Mouse (Mus musculus): ENCODE data around the gene Hmcn1. TPM values are rescaled to one million over a fixed set of nuclear protein-coding genes. Genes with fewer than 3 reads are reported as not detected.

Gene Hmcn1
- total RNA-seq, 2 experiments from 2014 or later, result 12.3 to 20.5 TPM

DNA sequence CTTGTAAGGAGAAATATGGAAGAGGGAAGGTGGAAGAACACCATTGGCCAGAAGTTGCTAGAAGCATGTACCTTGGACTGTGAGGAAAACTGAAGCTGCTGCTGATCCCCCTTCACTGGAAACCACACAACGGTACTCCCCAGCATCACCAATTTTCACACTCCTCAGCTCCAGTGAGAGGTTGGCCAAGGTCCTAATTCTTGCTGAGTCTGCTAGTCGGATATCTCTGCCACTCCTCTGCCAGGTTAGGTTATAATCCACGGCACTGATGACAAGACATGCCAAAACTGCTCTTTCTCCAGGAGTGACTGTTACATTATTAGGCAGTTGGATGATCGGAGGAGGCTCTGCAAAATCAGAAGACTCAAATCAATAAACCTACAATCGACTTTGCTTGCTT is 194.6 kb downstream of the Hmcn1 start:
- DNase-seq (ENCODE audit: low spot score in 2 of 2), result no peak

DNA sequence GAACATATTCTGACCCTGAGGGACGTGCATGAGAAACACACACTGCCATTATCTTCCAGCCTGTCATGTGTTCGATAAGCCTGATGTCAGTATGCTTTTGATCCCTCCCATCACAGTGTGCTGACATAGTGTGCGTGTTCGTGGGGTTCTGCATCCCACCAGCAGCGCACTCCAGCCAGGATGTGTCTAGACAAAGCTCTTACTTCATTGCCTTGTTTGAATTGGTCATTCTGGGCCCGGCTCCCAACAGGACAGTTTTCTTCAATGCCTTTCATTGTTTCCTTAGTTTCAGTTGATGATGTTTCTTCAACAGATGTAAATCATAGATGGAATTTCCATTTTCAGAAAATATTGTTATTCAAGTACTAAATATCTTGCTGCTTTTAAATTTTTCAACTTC is 206.5 kb downstream of the Hmcn1 start:
- DNase-seq (ENCODE audit: low spot score in 2 of 2), result no peak

DNA sequence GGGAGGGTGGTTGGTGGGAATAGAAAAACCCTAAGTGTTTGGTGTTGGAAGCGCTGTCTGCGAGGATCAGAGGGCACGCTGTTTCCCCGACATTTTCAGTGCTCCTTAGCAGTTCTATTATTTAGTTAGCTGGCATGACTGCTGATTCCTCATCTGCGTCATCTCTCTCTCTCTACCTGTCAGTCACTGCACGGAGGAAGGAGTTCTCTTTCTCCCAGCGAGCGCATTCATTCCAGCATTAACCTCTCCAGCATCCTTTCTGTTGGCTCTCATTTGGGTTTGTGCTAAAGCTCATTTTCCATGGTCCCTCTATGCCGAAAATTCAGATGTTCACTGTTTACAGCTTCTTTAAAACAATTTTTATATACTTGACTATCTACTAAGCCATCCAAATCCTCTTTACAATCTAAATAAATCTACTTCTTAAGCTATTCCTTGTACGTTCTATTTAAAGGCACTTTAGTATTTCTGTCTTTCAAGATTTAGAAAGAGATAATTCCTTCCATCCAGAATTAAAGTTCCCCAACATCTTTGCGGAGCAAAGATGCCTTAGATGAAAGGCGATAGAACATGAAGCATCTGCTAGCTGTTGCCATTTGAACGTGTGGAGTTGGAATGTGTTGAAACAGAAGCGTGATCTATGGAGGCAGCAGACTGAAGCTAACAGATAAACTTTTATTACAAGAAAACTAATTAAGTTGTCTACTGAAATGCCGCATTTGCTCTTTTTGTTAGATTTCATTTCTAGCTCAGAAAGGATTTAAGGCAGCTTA is 210.0 kb downstream of the Hmcn1 start:
- no peak for DNase-seq (ENCODE audit: low spot score in 2 of 2)

DNA sequence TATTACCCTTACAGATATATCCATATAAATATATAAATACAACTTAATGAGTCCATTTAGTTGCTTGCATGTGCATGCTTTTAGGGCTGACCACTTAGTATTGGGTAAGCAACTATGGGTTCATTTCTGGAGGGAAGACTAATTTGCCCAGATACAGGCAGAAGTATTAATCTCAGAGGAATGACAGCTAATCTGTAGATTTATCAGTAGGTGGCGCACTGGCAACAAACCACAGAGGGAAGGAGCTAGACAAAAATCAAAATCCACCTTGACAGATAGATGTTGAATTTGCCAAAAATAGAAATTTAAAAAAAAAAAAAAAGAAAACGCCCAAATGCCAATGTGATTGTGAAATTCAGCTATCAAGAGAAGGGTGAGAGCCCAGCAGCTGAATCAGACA is 213.3 kb downstream of the Hmcn1 start:
- no peak for DNase-seq (ENCODE audit: low spot score in 2 of 2)

DNA sequence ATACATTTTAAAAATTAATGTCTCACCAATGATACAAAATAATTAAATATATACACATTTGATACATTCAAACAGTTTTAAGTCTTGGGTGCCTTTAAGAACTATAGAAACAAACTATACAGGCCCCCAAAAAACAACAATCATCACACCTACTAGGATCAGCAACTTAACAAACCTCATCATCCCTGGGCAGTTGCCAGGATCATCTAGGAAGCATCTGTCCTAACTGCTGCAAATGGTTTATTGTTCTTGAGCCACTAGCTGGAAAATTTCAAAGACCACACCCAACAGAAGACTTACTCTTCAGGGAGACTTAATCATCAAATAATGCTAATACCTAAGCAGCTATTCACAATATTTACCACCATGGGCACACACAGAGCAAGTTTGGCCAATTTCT is 216.5 kb downstream of the Hmcn1 start:
- DNase-seq (ENCODE audit: low spot score in 2 of 2), result no peak

DNA sequence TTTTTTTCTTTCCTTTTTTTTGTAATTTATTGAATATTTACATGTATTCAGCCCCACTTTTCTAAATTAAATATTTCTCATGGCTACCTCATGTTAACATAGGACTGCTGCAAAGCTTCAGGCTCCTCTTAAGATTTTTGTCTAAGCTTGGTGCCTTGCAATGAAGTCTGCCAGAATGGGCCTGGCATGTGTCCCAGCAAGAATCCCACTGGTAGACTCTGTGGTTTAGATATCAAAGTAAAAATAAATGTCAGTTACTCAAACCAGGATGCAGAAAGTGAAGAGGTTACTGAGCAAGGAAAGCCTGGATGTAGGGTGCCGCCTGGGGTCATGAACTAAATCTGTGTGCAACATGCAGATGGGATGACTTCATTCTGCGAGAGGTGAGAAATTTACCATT is 217.5 kb downstream of the Hmcn1 start:
- no peak for DNase-seq (ENCODE audit: low spot score in 2 of 2)

DNA sequence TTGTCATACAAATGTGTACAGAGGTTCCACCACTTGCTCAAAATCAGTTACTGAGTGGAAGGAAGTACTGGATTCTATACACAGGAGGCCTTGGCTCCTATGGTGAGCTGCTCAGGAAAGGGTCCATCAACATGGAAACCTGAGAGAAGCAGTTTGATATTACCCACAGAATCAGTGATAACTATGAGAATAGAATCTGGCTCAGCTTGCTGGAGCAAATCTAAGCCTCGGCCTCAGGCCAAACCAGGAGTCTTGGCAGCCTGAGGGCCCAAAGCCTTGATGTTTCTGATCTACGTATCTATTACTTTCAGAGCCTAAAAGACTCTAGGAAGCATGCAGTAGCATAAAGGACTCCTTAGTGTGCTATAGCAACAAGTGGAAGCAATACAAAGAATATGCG is 220.3 kb downstream of the Hmcn1 start:
- no peak for DNase-seq (ENCODE audit: low spot score in 2 of 2)

DNA sequence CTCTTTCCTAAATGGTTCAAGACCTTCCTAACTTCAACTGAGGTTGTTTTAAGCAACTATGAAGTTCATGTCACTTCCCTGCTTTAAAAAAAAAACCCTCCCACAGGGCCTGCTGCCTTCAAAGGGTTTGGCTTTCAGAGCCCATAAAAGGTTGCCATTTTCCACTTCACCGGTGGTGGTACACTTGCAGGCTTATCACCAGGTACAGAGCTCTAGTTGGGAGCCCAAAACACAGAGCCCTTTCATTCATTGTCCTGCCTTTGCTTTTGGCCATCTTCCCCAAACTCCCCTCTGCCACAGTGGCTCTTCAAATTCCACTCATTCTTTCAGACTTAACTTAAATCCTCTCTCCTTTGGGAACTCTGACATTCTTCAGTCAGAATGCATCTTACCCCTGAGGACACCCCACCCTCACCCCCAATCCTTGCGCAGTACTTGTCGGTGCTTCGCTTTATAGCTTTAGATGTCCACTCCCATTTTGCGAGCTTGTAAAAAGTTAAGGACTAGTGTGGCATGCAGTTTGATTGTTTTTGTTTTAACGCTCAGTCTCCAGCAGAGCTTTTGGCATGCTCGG is 222.2 kb downstream of the Hmcn1 start:
- DNase-seq (ENCODE audit: low spot score in 2 of 2), result no peak

DNA sequence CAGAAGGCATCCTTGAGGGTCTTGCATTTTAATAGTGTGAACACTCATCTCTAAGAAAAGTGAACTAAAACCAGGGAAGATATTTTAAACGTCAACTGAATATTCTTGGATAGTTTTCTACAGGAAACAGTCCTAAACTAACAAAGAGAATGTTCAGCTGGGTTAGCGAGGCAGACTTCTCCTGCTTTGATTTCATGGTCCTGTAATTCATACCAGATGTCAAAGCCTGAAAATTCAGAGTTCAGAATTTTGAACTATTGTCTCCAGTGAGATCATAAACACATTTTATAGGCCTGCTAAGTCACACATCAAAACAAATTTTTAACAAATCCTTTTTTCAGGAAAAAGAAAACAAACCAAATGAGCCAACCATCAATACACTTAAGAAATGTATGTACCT is 223.4 kb downstream of the Hmcn1 start:
- DNase-seq (ENCODE audit: low spot score in 2 of 2), result no peak

DNA sequence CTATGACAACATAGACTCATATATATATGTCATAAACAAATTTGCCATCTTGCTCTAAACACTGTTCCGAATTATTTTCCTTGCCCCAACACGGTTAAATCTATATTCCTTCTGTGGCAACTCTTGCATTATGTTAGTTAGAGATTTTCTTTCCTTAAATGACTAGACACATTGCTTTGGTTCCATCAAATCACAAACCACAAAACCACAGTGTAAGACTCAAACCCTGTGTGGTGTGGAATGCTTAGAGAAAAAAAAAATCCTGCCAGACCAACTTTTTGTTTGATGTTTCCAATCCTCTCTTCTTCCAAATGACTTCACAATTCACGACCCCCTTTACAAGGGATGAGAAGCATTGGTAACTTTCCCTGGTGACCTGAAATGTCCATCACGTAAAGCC is 231.6 kb downstream of the Hmcn1 start:
- DNase-seq (ENCODE audit: low spot score in 2 of 2), result no peak

DNA sequence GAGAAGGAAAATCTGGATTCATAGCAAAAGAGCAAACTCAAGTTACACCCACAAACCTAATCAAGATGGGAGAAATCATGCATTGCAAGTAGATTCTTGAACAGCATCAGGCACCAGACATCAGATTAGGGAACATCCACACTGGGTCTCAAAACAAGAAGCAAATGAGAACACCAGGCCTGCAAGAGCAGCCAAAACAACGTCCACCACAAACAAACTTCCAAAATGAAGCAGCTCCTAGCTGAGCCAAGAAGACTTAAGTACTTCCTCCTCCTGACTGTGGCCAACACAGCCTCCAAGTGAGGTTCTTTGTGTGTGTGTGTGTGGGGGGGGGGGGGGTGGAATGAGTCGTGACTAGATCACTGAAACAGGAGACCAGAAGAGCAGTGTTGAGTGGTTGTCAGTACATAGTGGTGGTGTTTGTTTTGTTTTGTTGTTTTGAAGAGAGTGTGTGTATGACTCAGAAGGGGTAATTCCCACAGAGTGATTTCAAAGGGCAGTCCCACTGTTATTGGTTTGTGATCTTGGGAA is 232.4 kb downstream of the Hmcn1 start:
- DNase-seq (ENCODE audit: low spot score in 2 of 2), result no peak

DNA sequence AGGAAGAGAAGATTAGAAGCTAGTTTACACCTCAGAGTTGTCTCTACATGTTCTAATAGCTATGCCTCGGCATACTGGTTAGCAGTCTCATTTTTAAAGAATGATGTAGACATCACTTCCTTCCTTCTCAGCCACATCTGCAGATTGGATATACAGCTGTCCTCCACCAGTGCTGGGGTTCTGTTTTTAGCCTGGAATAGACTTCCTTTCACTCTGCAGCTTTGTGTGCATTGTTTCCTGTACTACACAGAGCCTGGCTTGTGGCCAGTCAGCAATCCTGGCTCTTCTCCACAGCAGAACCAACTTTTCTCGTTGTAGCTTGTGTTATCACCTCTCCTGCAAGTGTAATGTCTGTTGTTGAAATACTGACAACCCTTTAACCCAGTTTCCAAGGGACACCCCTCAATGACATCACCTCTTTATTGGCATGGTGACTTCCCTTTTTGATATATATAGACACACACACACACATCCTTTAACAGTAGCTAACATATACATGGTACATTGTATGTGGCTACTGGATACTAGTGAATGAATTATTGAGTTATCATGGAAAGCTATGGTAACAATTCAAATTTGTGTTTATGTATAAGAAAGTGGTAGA is 233.7 kb downstream of the Hmcn1 start:
- DNase-seq (ENCODE audit: low spot score in 2 of 2), result no peak

DNA sequence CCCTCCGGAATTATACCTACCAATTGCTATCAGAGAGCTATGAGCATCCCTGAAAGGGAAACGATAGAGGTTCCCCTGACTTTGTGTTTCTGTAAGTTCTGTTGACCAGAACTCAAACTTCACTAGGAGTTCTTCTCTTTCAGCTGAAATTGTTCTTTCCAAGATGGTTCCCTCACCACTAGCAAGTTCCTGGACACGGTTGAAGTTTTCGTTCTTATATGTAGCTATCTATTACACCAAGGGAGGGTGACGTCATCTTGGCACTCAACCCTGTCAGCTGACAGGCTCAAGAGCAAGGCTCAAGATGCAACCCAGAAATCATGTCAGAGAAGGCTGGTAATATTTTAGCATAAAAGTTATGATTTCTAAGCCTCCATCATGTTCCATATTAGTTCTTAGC is 239.3 kb downstream of the Hmcn1 start:
- no peak for DNase-seq (ENCODE audit: low spot score in 2 of 2)

DNA sequence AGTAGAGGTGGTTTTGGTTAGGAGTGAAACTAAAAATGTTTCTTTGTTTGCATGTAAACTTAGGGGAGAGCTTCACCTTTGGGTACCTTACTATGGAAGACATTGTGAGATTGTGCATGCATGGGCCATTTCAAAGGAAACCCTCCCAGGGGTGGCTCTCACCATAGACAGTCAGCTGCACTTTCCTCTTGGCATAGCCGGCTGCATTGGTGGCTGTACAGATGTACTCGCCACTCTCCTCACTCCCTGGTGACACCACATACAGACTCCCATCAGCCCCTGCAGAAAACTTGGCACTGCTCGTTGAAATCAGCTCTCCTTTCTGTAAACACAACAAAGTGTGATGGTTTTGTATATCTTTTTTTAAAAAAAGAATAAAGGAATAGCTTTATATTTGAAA is 244.5 kb downstream of the Hmcn1 start:
- no peak for DNase-seq (ENCODE audit: low spot score in 2 of 2)

DNA sequence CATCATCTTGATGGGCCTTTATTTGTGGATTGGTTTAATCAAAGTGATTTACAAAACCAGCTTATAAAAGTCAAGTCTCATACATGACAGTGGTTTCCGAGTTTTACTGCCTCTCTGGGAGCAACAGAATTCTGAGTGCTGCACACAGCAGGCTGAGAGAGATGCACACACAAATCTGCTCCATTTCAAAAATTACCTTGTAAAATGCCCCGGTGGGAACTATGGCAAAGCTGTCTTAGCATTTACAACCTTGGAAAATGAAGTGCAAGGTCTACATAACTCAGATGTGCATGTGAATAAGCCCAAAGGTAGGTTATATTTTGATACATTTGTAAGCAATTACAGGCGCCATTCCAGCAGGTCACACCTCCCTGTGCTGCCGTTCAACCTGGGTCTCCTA is 245.5 kb downstream of the Hmcn1 start:
- no peak for DNase-seq (ENCODE audit: low spot score in 2 of 2)

DNA sequence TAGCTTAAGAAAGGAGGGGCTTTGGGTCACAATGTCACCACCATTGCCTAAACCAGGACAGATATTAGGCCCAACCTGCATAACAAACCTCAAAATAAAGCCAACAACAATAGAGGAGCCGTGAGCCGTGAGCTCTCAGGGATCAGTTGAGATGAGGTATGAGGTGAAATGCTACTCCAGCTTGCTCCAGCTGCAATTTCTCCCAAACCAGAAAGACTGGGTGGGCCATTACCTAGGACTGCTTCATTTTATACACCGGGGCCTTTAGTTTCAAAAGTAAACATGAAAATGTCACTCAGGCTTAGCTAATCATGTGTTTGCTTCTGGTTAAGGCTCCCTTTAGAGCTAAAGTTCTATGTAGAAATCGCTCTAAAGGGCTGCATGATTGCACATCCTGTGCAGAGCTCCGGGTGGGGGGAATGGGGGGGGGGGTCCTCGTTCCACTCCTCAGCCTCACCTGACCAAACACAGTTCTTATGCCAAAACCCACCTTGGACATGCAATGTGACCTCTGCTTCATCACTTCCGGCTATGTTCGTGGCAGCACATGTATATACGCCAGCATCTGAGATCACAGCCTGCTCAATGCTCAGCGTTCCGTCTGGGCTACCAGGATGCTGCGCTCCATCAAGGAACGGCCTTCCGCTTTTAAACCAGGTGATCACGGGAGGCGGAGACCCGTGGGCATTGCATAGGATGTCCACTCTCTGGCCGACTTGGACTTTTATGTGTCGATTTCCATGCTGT is 250.0 kb downstream of the Hmcn1 start:
- DNase-seq (ENCODE audit: low spot score in 2 of 2), result no peak

DNA sequence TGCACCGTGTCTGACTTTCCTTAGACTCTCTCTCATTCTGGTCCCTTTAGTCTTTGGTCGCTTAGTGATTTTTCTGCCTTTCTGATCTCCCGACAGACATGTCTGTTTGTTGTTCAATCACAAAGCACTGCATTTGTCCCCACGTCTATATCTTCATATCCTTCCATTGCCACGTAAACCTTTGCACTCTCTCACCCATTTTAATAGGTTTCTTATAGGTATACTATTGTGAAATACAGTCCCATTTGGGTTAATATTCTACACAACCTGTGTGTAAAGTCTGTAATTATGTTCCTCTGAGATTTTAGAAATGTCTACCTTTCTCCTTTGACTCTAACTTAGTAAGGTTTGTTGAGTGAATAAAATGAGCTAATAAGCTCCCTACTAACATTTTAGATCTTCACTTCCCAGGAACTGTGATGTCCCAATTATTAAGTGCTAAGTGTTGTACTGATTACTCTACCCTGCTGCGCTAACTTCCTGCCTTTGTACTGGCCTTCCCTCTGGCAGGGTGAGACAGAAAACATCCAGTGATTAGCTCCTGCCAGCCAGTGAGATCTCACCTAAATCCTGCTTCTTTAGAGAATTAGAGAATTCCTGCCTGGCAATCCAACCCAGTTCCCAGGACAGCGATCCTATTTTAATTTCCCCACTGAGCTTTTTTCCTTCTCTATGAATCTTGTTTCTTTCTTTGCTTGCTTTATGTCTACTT is 250.7 kb downstream of the Hmcn1 start:
- no peak for DNase-seq (ENCODE audit: low spot score in 2 of 2)

DNA sequence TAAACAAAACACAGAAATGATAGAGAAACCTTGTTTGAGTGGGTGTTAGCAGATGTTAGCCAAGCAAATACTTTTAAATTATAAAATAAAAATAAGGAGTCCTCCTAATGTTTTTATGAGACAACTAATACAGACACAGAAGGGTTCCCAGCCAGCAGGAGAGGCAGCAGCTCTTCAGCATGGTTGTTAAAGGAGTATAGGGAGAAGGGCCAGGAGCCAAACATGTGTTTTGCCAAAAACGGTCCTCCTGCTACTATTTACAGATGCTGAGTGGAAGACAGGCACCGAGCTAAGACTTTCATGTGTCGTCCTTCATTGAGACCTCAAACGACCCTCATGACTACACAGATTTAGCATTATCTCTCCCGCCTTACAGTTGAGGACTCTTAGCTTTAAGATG is 281.8 kb downstream of the Hmcn1 start:
- no peak for DNase-seq (ENCODE audit: low spot score in 2 of 2)

DNA sequence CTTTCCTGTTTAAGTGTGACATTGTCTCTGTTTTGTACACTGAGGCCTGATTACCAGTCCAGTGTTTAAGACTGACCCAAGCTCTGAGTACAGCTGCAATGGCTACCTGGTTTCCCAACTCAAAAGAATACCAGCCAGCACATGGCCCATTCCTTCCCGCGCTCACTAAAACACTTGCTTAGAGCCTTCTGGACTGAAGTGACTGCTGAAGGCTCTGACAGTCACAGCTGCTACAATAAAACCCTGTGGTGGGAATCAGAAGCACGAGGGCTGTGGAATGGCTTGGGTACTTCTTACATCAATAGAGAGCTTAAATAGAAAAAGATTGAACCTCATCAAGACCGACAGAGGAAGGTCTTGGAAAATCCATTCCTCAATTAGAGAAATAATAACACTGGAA is 286.7 kb downstream of the Hmcn1 start:
- DNase-seq (ENCODE audit: low spot score in 2 of 2), result no peak

DNA sequence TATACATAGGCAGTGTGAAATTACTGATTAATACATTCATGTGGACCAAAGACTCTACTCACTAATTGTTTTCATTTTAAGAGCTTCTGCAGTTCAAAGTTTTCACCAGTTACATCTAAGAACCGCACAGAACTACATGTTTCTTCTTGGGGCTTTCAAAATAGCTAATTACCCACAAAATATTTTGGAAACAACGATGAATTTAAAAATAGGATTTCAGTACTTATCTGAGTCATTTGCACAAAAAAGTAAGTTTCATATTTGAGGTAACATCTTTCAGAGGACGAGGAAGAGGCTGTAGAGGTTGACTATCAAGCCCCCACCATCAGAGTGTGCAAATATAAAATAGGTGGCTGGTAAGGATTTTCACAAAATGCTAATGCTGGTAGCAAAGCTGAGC is 295.5 kb downstream of the Hmcn1 start:
- DNase-seq (ENCODE audit: low spot score in 2 of 2), result no peak

DNA sequence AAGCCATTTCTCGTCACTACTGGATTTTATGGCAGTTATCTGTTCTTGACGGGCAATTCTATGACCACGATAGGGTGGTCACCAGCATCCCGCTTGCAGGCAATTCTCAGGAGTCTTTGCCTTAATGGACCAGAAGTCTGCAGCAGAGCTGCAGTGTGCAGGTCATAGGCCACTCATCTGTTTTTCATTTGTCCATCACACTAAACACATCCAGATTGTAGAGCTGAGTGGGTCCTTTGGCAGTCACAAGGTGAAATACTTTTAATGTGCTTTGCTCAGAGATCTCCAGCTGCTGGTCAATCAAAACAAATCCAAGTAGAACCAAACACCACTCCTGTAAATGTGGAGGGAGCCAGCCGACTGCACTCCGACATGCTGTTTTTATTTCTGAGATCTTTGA is 311.2 kb downstream of the Hmcn1 start:
- no peak for DNase-seq (ENCODE audit: low spot score in 2 of 2)
